Mouse (Mus musculus): Measurements from ENCODE around the gene 1810049J17Rik.
A peak's percentile ranks its signal among the peaks of the same experiment; 100 is the strongest.

The 1810049J17Rik gene

DNA sequence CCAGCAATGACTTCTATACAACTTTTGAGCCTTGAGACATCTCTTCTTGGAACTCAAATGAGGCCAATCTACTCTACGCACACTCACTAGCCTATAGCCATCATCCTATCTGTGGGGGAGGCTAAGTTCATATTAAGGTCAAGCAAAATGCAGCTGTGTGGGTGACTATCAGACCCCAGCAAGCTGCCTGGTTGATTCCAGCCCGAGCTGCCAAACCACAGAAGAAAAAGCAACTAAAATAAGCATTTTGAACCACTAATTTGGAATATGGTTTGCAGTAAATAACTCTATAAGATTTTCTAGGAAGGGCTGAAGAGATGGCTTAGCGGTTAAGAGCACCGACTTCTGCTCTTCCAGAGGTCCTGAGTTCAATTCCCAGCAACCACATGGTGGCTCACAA, 11.0 kb downstream of the 1810049J17Rik start:
- peak; percentile 92 for DNase-seq (ENCODE audit: extremely low read depth, low read depth)

DNA sequence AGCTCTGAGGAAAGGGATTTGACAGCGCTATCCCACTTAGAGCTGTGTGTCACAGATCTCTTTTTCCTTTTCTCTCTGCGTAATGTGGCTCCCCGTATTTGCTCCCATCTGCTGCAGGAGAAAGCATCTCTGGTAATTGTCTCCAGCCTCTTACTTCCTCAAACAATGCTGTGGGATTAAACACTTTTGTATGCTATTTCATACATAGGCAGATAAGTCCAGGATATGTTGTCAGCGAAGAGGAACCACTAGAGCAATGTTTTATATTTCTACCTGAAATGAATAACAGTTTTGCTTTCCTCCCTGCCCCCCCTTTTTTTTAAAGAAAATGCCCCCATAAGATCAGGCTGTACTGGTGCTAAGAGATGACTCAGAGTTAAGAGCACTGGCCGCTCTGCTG, 13.2 kb downstream of the 1810049J17Rik start:
- peak; percentile 81 for DNase-seq (ENCODE audit: extremely low read depth, low read depth)

DNA sequence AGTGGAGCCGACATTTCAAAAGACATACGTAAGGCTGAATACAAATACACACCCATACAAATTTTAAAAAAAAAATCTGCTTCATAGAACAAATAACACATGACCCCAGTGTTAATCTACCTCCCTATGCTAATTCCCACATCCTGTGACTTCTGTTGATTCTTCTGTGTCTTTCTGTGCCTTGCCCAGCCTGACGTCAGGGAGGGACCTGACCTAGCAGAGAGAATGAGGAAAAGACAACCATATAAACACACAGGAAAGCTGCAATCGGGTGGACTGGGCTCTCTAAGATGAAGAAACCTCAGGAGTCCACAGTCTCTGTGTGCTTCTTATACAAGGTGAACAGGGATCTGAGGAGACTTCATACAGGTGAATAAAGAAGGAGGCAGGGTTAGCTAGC, 14.6 kb downstream of the 1810049J17Rik start:
- no peak for DNase-seq (ENCODE audit: extremely low read depth, low read depth)

DNA sequence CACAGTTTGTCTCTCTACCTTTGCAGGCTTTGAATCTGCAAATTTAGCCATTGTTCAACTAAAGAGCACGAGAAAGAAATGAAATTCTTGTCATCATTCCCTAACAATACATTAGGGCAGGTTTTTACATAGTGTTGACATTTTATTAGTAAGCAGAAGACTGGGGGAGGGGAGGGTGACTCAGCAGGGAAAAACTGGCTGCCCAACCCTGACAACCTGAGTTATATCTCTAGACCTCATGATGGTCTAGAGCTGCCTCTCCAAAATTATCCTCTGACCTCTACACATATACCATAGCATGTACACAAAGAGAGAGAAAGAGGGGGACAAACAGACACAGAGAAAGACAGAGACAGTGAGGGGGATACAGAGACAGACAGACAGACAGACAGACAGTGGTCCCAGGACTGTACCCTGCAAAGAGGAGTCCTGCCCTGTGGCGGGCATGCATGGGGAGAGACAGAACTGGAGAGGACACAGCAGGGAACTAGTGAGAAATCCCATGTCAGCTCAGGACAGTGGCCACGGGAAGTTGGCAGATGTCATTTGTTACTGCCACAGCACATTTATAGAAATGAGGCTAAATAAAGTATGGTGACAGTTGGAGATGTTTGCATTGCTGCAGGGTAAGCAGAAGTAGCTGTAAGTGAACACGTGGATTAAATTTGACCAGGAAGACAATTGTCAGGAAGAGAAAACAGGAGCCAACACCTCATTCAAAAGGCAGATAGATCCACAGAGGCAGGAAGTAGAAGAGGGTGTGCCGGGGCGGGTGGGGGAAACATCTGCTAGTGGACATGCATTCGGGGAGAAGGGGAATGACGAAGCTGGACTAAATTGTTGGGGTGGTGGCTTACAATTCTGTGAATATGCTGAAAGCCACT, 15.3 kb downstream of the 1810049J17Rik start:
- peak; percentile 71 for DNase-seq (ENCODE audit: extremely low read depth, low read depth)

DNA sequence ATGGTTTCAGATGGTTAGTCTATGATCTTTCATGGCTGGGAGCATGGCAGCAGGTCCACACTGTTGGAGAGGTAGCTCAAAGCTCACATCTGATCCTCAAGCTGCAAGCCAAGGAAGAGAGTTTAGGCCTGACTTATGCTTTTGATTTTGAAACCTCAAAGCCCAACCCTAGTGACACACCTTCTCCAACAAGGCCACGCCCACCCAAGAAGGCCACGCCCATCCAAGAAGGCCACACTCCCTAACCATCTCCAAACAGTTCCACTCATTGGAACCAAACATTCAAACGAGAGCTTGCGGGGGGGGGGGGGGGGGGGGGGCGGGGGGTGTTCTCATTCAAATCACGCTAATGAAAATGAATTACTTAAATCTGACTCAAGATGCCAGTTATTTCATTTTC, 19.9 kb downstream of the 1810049J17Rik start:
- no peak for DNase-seq (ENCODE audit: extremely low read depth, low read depth)

DNA sequence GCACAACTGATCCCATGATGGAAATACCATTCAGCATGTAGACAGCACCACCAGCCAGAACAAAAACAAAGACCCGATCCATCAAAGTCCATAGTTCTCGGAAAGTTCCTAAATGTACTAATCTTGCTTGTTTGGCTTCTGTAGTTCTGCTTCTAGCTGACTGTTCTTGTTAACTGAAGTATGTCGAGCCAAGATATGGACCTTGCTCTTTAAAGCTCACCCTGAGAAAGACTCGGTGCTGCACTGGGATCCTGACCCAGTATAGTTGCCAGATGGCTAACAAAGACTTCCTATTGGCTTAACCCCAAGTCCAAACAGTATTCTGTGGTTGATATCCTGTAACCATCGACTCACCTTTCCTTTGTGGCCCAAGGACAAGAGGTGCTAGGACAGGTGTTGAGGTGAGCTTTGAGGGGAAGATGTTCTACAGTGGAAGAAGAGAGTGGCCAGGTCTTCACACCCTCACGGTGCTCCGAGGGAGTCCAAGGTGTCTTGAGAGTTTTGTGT, 23.4 kb downstream of the 1810049J17Rik start:
- no peak for DNase-seq (ENCODE audit: extremely low read depth, low read depth)

DNA sequence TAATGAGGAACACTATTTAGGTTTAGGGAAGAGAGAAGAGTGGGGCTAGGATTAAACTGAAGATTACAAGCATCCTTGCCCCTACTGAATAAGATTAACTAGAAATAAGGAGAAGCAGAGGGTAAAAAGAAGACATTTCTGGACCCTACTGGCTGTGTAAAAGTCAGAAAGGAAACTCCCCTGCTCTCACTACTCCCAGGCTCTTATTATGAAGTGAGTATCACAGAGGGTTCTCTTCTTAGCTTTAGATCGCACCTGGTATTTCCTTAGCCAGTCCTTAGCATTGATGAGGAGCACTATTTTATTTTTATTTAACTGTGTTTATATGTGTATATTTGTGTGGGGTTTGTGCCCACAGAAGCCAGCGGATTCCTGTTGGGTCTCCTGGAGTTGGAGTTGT, 25.5 kb downstream of the 1810049J17Rik start:
- DNase-seq (ENCODE audit: extremely low read depth, low read depth) = no peak

DNA sequence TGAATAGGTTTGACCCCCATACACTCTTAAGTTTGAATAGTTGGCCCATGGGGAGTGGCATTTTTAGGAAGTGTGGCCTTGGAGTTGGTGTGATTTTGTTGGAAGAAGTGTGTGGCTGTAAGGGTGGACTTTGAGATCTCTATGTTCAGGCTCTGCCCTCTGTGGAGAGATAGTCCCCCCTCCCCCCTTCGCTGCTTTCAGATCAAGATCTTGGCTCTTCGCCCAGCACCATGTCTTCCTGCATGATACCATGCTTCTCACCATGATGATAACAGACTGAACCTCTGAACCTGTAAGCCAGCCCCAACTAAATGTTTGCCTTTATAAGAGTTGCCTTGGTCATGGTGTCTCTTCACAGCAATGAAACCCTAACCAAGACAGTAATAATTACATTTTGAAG, 29.9 kb downstream of the 1810049J17Rik start:
- no peak for DNase-seq (ENCODE audit: extremely low read depth, low read depth)

DNA sequence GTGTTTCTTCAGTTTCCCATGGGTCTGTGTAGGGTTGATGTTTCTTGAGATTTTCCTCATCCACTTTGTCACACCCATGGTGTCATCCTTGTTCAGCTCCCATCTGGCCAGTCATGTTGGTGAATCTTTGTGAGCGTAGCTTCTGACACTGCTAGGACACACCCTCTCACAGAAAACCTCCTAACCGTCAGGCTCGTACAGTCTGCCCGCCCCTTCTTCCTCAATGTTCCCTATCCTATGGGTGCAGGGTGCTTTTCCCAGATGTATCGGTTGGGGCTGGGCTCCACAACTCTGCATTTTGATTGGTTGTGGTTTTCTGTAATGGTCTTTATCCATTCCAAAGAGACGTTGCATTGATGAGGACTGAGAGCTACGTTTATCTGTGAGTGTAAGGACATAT, 31.4 kb downstream of the 1810049J17Rik start:
- DNase-seq (ENCODE audit: extremely low read depth, low read depth) = no peak

DNA sequence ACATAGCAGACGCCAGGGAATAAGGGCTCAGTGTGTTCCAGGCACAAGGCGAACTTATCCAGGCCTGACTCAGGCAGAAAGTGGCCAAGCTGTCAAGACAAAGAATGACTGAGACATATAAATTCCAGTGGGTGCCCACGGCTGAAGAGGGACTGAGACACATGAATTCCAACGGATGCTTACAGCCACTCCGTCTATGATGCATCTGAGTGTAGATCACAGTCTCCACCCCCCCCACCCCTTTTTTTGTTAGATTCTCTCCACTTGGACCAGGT, 36.2 kb downstream of the 1810049J17Rik start:
- no peak for DNase-seq (ENCODE audit: extremely low read depth, low read depth)

DNA sequence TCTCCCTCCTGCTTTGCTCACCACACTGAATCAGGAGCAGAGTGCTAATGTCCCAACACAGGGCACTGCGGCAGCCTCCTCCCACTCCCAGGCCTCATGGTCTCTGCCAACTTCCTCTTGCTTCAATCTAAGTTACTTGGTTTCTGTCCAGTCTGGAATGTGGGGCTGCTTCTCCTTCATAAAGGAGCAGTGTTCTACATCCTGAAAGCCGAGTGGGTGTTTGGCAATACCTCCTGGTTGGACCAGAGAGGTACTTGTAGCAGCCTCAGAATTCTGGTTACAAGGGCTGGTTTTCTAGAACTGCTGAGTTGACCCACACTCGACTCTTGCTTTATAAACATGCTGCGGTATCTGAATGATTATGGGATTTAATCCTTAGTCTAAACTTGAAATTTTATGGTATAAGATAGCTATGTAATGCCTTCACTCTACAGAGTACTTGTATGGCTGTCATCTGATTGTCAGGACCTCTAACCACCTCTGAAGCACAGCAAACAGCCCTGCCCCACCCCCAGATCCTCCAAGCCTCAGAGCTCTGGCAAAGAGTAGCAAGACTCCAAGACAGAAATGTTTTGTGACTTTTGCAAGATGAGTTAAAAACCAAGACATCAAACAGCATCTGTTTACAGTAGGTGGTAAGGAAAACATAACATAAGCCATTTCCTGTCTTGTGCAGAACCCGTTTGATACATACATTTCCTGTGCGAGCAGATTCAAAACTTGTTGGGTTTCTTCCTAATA, 36.7 kb downstream of the 1810049J17Rik start:
- no peak for DNase-seq (ENCODE audit: extremely low read depth, low read depth)

DNA sequence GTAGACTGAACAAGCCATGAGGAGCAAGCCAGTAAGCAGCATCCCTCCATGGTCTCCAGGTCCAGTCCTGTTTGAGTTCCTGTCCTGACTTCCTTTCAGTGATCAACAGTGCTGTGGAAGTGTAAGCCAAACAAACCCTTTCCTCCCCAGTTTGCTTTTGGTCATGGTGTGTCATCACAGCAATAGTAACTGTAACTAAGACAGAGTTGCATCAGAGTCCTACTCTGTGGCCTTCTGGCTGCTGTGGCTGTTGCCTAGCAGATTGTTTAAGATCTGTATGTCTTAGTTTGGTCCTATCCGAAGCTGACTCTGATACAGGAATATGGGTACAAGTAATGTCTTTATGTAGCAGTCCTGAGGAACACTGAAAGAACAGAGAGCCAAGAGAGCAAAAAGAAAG, 41.9 kb downstream of the 1810049J17Rik start:
- DNase-seq (ENCODE audit: extremely low read depth, low read depth) = no peak

DNA sequence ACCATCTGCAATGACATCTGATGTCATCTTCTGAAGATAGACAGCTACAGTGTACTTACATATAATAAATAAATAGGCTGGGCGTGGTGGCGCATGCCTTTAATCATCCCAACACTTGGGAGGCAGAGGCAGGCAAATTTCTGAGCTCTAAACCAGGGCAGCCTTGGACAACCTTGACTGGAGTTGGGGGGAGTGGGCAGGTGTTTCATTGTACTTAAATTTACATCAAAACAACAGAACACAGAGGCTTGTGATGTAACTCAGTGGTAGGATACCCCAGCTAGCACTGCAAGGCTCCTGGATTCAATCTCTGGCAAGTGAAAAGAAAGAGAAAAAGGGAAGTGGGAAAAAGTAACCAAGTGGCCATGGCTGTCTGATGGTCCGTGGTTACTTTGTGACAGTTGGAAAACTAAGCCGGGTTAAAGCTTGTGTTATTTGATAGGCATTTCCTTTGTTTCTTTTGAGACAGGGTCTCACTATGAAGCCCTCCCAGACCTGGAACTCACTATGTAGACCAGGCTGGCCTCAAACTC, 46.5 kb downstream of the 1810049J17Rik start:
- peak; percentile 36 for DNase-seq (ENCODE audit: extremely low read depth, low read depth)

DNA sequence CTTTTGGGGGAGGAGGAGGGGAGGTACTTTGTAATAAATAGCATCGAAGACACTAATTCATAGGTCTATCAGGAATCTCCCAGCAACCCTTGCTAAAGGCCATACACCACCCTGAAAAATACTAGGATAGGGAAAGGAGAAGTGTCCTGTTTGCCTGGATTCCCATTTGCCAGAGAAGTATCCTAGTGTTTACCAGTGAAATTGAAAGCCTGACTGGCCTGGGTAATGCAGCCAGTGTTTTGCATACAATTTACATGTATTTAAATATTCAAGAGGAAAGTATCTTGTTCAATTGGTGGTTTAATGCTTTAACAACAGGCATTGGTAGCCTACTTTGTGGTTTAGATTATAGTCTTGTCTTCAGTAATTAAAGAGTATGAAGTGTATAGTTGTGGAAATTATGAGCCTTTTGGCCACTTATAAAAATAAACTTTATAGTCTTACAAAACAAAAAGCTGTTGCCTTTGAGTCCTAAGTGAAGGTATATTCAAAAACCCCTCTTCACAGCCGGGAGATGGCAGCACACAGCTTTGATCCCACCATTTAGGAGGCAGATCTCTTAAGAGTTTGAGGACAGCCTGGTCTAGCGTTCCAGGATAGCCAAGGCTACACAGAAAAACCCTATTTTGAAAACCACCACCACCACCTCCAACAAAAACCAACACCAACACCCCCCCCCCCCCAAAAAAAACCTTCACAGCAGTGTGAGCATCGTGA, 47.5 kb downstream of the 1810049J17Rik start:
- DNase-seq (ENCODE audit: extremely low read depth, low read depth) = peak; percentile 25

DNA sequence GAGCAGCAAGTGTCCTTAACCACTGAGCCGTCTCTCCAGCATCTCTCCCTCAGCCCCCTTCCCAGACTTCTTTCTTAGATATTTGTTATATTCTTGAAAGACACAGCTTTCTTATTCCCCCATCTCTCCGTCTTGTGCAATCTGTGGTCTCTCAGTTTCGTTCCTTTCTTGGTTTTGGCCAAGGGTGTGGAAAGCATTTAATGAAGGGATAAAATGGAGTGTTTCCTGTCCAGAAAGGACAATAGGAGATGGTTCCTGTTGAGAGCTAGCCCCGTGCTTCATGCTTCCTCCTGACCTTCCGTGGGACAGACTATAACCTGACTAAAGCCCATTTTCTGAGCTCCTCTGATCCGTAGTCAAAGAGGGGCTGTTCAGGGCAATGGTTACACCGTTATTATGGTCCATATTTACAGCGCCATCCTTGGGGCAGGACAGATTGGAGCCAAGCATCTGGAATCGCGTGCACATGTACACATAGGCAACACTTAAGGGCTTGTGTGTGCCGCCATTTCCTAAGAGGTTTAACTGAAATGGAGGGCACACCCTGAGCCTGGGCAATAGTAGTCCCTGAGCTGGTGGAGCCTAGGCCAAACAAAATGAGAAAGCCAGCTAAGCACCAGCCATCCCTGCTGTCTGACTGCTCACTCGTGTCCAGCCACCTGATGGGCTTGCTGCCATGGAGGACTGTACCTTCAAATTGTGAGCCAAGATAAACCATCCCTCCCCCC, 48.2 kb downstream of the 1810049J17Rik start:
- no peak for DNase-seq (ENCODE audit: extremely low read depth, low read depth)

Measured in MEL-GATA-1-ER (cell line).